Mouse (Mus musculus): ENCODE measurements at regions not wholly inside any gene's neighbourhood (a gene's known extent, or its start where the extent isn't known, plus 50 kb on each side); places are given as distances from the start of the nearest gene placed in this dataset.

GRCm38 (mm10) chr3:151651524-151651923 lies 98.2 kb downstream of the Ifi44 start:
- TF ChIP-seq CTCF (conservative IDR thresholded peaks at IDR 0.05; ENCODE audit: low read length) = no peak
- TF ChIP-seq POU5F1 (IDR thresholded peaks at IDR 0.05; ENCODE audit: borderline replicate concordance, low read length) = no peak
- TF ChIP-seq NANOG (IDR thresholded peaks at IDR 0.05; ENCODE audit: borderline replicate concordance, low read length) = no peak

All from E14TG2a.4 (cell line).